Mouse (Mus musculus) lung, postnatal 0 days (tissue): ENCODE data around the gene Raet1e. TPM values are rescaled to one million over a fixed set of nuclear protein-coding genes. Genes with fewer than 3 reads are reported as not detected.
"Not testable (repeated sequence)": the region's sequence is repeated elsewhere in the genome, so short reads cannot be mapped to it uniquely, and the experiment has no call there.

Source experiments
- ATAC-seq: fragments of 200-750 bp; cut with Nextera tagmentation; 2 replicates; pipeline ENCODE4 v1.8.0; 2017; ENCODE audit warnings: moderate library complexity
- DNase-seq: peaks from one replicate; pipeline ENCODE4 v3.0.0-alpha.2; 2016; ENCODE audit warnings: low spot score
- H3K27ac ChIP-seq: fragments of 300-500 bp; sonication (generic); 2 replicates; pipeline ENCODE4 v1.5.1; 2014; ENCODE audit warnings: antibody characterized with exemption, mild to moderate bottlenecking, low read length, mixed read lengths
- H3K27me3 ChIP-seq: fragments of 300-500 bp; sonication (generic); replicated peaks from 2 replicates; pipeline ENCODE4 v1.6.1; 2014; ENCODE audit warnings: low read length, mixed read lengths; ENCODE audit not compliant: insufficient read depth
- H3K36me3 ChIP-seq: fragments of 300-500 bp; sonication (generic); 2 replicates; pipeline ENCODE4 v1.6.1; 2014; ENCODE audit warnings: low read length, mixed read lengths; ENCODE audit not compliant: insufficient read depth
- H3K4me1 ChIP-seq: fragments of 300-500 bp; sonication (generic); 2 replicates; pipeline ENCODE4 v1.6.1; 2014; ENCODE audit warnings: antibody characterized with exemption, low read depth, low read length, mixed read lengths; ENCODE audit not compliant: insufficient read depth
- H3K4me2 ChIP-seq: fragments of 300-500 bp; sonication (generic); replicated peaks from 2 replicates; pipeline ENCODE4 v1.6.1; 2014; ENCODE audit warnings: low read depth, mild to moderate bottlenecking, low read length, moderate library complexity, mixed read lengths
- H3K4me3 ChIP-seq: fragments of 300-500 bp; sonication (generic); 2 replicates; pipeline ENCODE4 v1.5.1; 2014; ENCODE audit warnings: low read depth, low read length
- H3K9ac ChIP-seq: fragments of 300-500 bp; sonication (generic); replicated peaks from 2 replicates; pipeline ENCODE4 v1.6.1; 2014; ENCODE audit warnings: low read depth, mild to moderate bottlenecking
- H3K9me3 ChIP-seq: fragments of 300-500 bp; sonication (generic); 2 replicates; pipeline ENCODE4 v1.6.1; 2016; ENCODE audit warnings: low read length, mixed read lengths
- CTCF ChIP-seq: IDR thresholded peaks from 2 replicates; pipeline ENCODE4 v1.5.1; 2016; ENCODE audit warnings: antibody characterized with exemption, mild to moderate bottlenecking
- EP300 ChIP-seq: IDR thresholded peaks from 2 replicates; pipeline ENCODE4 v1.6.1; 2016; ENCODE audit warnings: antibody characterized with exemption, mild to moderate bottlenecking, control low read depth
- WGBS: fragments of 180-500 bp; shearing (Covaris S2); extraction: QIAGEN DNeasy Blood & Tissue Kit; methylation state at CpG from one replicate; pipeline ENCODE4 v1.1.7; 2014; 5-methylcytosine and 5-hydroxymethylcytosine counted together
- polyA plus RNA-seq: library from polyadenylated mRNA; unstranded; fragments of >200 nt; fragmentation: Nextera tagmentation; extraction: Ambion mirVana; gene quantifications from 2 replicates; pipeline ENCODE4 v1.2.1, GENCODE M21; 2015

The Raet1e gene
- polyA plus RNA-seq, 1 experiment from 2014 or later = 4.6 TPM

DNA sequence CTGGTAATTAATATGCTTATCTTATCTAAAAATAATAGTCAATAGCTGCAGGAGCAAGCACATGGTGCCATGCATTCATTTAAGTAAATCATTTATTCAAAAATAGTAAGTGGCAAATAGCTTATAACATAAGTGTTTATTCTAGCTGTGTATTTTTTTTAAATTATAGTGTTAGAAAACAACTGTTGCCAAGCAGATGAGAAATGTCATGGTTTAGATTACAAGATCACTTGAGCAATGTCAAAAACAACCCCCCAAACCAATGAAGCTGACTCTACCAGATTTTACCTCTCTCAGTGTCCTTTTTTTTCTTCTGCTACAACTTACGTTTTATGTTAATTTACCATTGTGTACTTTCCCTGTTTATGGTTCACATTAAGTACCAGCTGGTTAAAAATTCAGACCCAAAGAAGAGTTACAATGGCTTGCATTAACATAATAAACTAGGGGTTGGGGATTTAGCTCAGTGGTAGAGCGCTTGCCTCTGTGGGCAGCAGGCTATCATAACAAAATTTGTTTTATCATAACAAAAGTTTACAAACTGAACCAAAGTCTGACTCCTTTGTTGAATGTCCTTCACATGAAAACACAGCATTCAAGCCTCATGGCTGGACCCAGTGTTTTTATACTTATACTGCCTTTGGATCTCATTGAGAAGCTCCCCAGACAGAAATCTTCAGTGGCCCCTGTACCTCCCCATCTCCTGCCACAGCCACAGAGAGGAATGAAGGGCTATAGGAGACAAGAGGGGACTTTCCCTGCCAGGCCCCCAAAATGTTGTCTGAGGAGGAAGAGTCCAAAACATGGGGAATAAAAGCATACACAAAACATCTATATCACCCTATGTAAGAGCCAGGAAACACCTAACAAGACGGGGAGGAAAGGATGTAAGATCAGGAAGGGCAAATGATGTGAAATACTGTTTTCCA, 3.2 kb upstream of the Raet1e start:
- H3K27me3 ChIP-seq = peaks cover 43% of the 10 kb centered on the region
- no peak overlapping the region for H3K9ac ChIP-seq
- H3K4me3 ChIP-seq = no peak overlapping the region
- ATAC-seq (no peak), DNase-seq (no peak)
- H3K36me3 ChIP-seq = no peaks in the 10 kb centered on the region
- no peak overlapping the region for H3K27ac ChIP-seq
- H3K9me3 ChIP-seq = no peaks in the 10 kb centered on the region
- 32% methylated on average over 3 of the region's 3 CpGs for WGBS
- no peak overlapping the region for H3K4me2 ChIP-seq
- peaks cover 4% of the 10 kb centered on the region for H3K4me1 ChIP-seq
- TF ChIP-seq EP300 (no peak), CTCF (no peak)

DNA sequence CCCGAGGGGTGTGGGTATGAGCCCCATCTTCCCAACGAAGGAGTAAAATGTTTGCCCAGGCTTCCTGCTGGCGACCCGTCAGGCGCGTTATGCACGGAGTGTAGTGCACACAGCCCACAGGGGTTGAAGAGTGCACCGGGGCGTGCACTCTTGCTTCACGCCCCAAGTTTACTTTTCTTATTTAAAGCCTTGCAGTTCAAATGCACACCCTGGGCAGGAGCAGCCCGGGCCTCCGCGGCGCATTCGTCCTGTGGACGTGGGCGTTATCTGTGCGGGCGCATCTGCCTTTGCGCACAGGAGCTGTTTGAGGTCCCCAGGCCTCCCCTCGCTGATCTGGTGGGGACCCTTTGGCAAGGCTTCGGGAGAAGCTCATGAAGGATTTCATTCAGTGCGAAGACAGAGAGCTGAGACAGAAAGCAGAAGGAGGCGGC, 777 bp downstream of the Raet1e start:
- no peak overlapping the region for H3K27ac ChIP-seq
- no peak for TF ChIP-seq EP300
- TF ChIP-seq CTCF = no peak
- no peaks in the 10 kb centered on the region for H3K4me1 ChIP-seq
- under 1% methylated on average over 24 of the region's 24 CpGs for WGBS
- H3K9me3 ChIP-seq = no peaks in the 10 kb centered on the region
- peak overlapping the region; percentile 55 for H3K4me2 ChIP-seq
- DNase-seq (peak; percentile 27), ATAC-seq (peak; percentile 51)
- H3K4me3 ChIP-seq = peak overlapping the region; percentile 25
- H3K9ac ChIP-seq = no peak overlapping the region
- H3K36me3 ChIP-seq = no peaks in the 10 kb centered on the region
- peaks cover 27% of the 10 kb centered on the region for H3K27me3 ChIP-seq

GRCm38 (mm10) chr10:22159581-22160140, 1.3 kb downstream of the Raet1e start:
- Histone ChIP-seq H3K9ac (no peak overlapping the region), H3K36me3 (no peaks in the 10 kb centered on the region), H3K27me3 (peaks cover 27% of the 10 kb centered on the region), H3K9me3 (no peaks in the 10 kb centered on the region), H3K4me3 (no peak overlapping the region), H3K4me2 (peak overlapping the region; percentile 55; the same call in 1 of the 2 replicates), H3K4me1 (no peaks in the 10 kb centered on the region), H3K27ac (no peak overlapping the region)
- 13% methylated on average over 23 of the region's 23 CpGs for WGBS
- no peak for ATAC-seq
- DNase-seq = no peak
- no peak for TF ChIP-seq EP300
- no peak for TF ChIP-seq CTCF

DNA sequence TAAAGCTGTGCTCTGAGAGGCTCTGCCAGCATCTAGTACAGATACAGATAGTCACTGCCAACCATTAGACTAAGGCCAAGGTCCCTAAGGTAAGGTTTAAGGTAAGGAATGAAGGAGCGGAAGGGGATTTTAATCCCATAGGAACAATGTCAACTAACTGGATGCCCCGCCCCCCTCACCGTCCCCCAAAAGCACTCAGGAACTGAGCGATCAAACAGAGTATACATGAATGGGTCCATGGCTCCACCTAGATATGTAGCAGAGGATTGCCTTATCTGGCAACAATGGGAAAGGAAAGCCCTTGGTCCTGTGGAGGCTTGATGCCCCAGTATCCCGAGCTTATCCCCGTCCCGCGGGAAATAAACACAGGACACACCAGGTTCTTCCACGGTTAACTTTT, 4.9 kb downstream of the Raet1e start:
- not testable (repeated sequence) for H3K4me3 ChIP-seq, ATAC-seq
- WGBS = 6% methylated on average over 9 of the region's 9 CpGs

GRCm38 (mm10) chr10:22163705-22164583, 5.6 kb downstream of the Raet1e start:
- not testable (repeated sequence) for H3K27me3 ChIP-seq, H3K27ac ChIP-seq, H3K9me3 ChIP-seq, H3K4me3 ChIP-seq, H3K9ac ChIP-seq, H3K36me3 ChIP-seq, H3K4me1 ChIP-seq, DNase-seq
- H3K4me2 ChIP-seq = 0 out of 2 replicates have a peak overlapping the region, but pooled peaks have one; percentile 17
- peak; percentile 41; the same call in 1 of the 2 replicates for ATAC-seq
- peak; percentile 71 for TF ChIP-seq CTCF
- WGBS = 38% methylated on average over 15 of the region's 16 CpGs

More for the DNA sequence above, 4.9 kb downstream of the Raet1e start:
- not testable (repeated sequence) for H3K27me3 ChIP-seq, H3K36me3 ChIP-seq, DNase-seq, H3K27ac ChIP-seq, H3K9me3 ChIP-seq, H3K9ac ChIP-seq, H3K4me1 ChIP-seq
- 0 out of 2 replicates have a peak overlapping the region, but pooled peaks have one; percentile 17 for H3K4me2 ChIP-seq

- not testable (repeated sequence) for ATAC-seq, H3K9me3 ChIP-seq, H3K4me1 ChIP-seq, H3K4me2 ChIP-seq, H3K27me3 ChIP-seq, H3K36me3 ChIP-seq, H3K27ac ChIP-seq, DNase-seq, H3K9ac ChIP-seq, H3K4me3 ChIP-seq
- 42% methylated on average over 5 of the region's 5 CpGs for WGBS
These were observed 7.1 kb downstream of the Raet1e start for GRCm38 (mm10) chr10:22165328-22166003.

DNA sequence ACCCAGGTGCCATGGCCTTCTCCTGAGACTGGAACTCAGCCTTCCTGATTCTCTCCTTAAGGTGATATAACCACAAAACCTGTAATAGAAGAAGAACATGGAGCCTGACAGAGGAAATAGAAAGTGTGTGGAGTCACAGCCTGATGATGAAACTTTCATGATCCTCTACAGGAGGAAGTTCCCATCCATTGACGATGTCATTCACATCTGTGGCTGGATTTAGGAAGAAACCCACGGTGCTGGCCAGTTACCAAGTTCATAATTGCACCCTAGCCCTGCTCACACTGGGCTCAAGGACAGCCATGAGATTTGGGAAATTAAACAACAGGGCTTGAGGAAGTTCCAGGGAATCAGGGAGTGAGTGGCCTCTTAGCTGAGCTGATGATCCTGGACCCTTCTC, 7.7 kb downstream of the Raet1e start:
- 68% methylated on average over 2 of the region's 2 CpGs for WGBS
- ATAC-seq, DNase-seq: not testable (repeated sequence)

GRCm38 (mm10) chr10:22167061-22167460, 8.7 kb downstream of the Raet1e start:
- H3K36me3 ChIP-seq, H3K4me3 ChIP-seq, H3K27ac ChIP-seq, H3K4me2 ChIP-seq, H3K4me1 ChIP-seq, H3K27me3 ChIP-seq, H3K9ac ChIP-seq, ATAC-seq, DNase-seq, H3K9me3 ChIP-seq: not testable (repeated sequence)
- 69% methylated on average over 1 of the region's 1 CpGs for WGBS

More for the DNA sequence above, 7.7 kb downstream of the Raet1e start:
- H3K4me1 ChIP-seq, H3K36me3 ChIP-seq, H3K27me3 ChIP-seq, H3K9me3 ChIP-seq, H3K9ac ChIP-seq, H3K4me2 ChIP-seq, H3K4me3 ChIP-seq, H3K27ac ChIP-seq: not testable (repeated sequence)
